Mouse (Mus musculus) kidney, adult 2 months (tissue): Measurements from ENCODE around the gene Rab3b.

Experiments
- CTCF ChIP-seq: fragments of 200-500 bp; conservative IDR thresholded peaks from 2 replicates; pipeline ENCODE4 v1.5.1; 2011; ENCODE audit warnings: low read depth, mild to moderate bottlenecking, control low read depth, low read length, moderate library complexity, mixed read lengths; ENCODE audit not compliant: insufficient read depth, insufficient read length
- POLR2A ChIP-seq: fragments of 200-500 bp; IDR thresholded peaks from one replicate; pipeline ENCODE4 v1.6.1; 2011; ENCODE audit warnings: low read depth, low read length, control low read depth

DNA sequence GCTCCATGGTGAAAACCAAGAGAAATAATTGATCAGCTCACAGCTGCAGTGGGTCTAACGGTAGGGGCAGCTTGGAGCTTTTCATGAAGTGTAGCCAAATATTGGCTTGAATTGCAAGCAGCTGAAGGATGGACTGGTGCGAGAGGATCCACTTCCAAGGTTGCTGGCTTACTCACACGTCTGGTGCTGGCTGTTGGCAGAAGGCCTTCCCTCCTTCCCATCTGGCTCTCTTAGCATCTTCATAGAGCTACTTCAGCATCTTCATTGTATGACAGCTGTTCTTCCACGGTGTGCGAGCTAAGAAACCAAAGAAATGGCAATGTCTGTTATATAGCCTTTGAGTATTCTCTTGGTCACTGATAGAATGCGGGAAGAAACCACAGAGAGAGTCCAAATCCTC is 12.0 kb downstream of the Rab3b start:
- TF ChIP-seq CTCF (no peak), POLR2A (no peak)
